Mouse (Mus musculus): ENCODE measurements around the gene Gm17720. TPM values are rescaled to one million over a fixed set of nuclear protein-coding genes. Genes with fewer than 3 reads are reported as not detected.

Gene Gm17720
- polyA plus RNA-seq (2016; fragmentation: Nextera tagmentation; extraction: Ambion mirVana): not detected in 2 replicates

DNA sequence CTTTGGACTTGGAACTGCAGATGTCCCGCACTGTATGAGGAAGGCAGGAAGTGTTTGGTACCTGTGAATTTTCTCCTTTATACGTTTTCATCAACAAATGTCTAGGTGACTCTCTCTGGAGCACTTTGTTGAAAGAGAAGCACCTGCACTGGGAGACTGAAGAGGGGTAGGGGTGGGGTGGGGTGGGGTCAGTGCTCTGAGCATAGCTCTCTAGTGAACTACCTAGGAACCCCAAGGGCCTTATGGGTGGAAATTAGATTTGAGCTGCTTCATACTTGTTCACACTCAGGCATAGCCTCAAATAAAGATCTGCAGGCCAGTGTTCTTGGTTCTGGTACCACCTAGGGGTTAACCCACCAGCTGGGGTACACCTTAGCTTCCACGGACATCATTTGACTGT, at the start of gene Gm17720:
Gm17720 (minus strand) TSS at position 101 of the 400 bp plus-strand sequence.
- no peaks in the 10 kb centered on the region for H3K36me3 ChIP-seq (replicated peaks)
- no peak within 1 kb of the TSS for H3K27ac ChIP-seq
- H3K4me1 ChIP-seq: no peaks in the 10 kb centered on the region
- 84% methylated on average over 3 of the region's 3 CpGs for WGBS
- no peaks in the 10 kb centered on the region for H3K27me3 ChIP-seq (ENCODE audit: poor library complexity, severe bottlenecking)
- DNase-seq (ENCODE audit: extremely low spot score, low spot score): no peak
- no peaks in the 10 kb centered on the region for H3K9me3 ChIP-seq
- no peak within 1 kb of the TSS for H3K4me3 ChIP-seq

DNA sequence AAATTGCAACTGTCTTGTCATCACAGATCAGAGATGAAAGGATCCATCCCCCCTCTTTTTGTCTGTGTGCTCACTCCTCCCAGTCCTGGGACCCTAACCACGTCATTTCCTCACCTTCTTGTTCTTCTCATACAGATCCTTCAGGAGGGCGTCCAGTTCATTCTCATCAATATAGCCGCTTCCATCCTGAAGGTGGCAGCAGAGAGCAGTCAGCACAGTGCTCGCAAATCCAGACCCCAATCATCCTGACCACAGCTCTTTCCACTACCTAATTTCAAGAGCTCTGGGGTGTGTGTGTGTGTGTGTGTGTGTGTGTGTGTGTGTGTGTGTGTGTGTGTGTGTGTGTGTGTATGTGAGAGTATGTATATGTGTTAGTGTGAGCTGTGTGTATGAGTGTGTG, 43.0 kb upstream of the Gm17720 start:
- Histone ChIP-seq H3K27ac (no peak overlapping the region), H3K27me3 (ENCODE audit: poor library complexity, severe bottlenecking) (no peaks in the 10 kb centered on the region), H3K4me1 (no peaks in the 10 kb centered on the region), H3K36me3 (replicated peaks) (no peaks in the 10 kb centered on the region), H3K4me3 (no peak overlapping the region), H3K9me3 (no peaks in the 10 kb centered on the region)
- under 1% methylated on average over 4 of the region's 4 CpGs for WGBS
- peak; percentile 54 for DNase-seq (ENCODE audit: extremely low spot score, low spot score)

DNA sequence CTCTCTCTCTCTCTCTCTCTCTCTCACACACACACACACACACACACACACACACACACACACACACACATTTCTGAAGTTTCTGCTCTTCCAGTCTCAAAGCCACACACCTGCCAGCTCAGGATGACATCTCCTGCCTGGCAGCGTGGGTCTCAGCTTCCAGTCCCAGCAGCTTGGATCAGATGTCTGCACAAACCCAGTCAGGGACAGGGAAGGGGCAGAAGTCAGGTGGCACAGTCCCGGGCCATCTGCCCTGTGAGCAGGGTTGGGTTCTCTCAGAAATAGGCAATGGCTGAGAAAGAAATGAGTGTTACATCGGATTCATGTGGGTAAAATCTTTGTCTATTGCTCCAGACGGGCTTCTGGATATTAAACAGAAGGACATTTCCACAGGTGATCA, 38.2 kb upstream of the Gm17720 start:
- no peaks in the 10 kb centered on the region for H3K36me3 ChIP-seq (replicated peaks)
- no peak overlapping the region for H3K27ac ChIP-seq
- WGBS: 80% methylated on average over 4 of the region's 4 CpGs
- no peaks in the 10 kb centered on the region for H3K4me1 ChIP-seq
- H3K4me3 ChIP-seq: no peak overlapping the region
- no peak for DNase-seq (ENCODE audit: extremely low spot score, low spot score)
- no peaks in the 10 kb centered on the region for H3K9me3 ChIP-seq
- H3K27me3 ChIP-seq (ENCODE audit: poor library complexity, severe bottlenecking): no peaks in the 10 kb centered on the region

DNA sequence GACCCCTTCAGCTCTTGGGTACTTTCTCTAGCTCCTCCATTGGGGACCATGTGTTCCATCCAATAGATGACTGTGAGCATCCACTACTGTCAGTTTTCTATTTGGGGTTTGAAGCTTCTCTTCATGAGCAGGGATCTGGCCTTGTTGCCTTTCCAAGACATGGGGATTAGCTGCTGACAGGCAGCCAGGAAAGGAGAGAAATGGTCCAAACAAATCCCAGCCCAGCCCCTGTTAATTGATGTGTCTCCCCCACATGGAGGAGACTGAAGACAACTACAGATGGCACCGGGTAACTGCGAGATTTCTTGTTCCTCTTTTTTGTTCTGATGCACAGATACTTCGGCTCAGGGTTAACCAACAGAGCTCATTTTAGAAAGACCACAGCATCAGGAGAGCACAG, 37.6 kb upstream of the Gm17720 start:
- Histone ChIP-seq H3K4me1 (no peaks in the 10 kb centered on the region), H3K4me3 (no peak overlapping the region), H3K36me3 (replicated peaks) (no peaks in the 10 kb centered on the region), H3K27ac (no peak overlapping the region), H3K9me3 (no peaks in the 10 kb centered on the region), H3K27me3 (ENCODE audit: poor library complexity, severe bottlenecking) (no peaks in the 10 kb centered on the region)
- 83% methylated on average over 3 of the region's 3 CpGs for WGBS
- no peak for DNase-seq (ENCODE audit: extremely low spot score, low spot score)

DNA sequence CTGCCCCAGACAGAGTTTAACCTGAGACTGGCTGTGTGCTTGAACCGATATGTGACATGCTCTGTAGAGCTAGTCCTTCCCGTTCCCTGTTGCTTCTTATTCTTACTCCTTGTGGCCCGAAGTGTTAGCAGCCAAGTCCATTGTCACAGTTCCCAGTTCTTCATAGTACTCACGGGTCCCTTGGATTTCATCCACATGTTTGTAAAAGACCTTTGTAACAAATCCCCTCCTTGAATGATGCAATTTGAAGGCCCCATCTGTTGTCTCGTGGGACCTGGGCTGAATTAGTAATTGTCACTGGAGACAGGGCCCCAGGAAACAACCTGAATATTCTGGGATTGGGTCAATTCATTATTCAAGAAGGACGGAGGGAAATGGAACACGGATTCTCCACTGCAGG, 33.0 kb upstream of the Gm17720 start:
- 80% methylated on average over 7 of the region's 7 CpGs for WGBS
- no peak for DNase-seq (ENCODE audit: extremely low spot score, low spot score)

DNA sequence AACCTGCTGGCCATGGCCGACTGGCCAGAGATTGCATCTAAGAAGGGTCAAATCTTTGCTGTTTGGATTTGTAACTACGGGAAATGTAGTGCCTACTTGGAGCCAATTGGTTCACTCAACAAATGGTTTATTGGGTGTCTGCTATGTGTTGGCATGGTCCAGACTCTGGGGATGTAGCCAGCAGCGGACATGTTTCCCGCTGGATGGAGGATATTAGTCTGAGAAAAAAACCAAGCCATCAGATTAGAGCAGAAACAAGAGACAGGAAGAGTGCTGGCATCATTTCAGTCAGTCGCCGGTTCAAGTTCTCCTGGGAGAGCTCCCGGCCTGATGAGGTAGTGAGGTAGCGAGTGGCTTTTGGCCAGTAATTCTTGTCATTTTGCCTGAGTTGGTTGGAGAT, 31.7 kb upstream of the Gm17720 start:
- H3K4me1 ChIP-seq: no peaks in the 10 kb centered on the region
- 90% methylated on average over 8 of the region's 8 CpGs for WGBS
- H3K27ac ChIP-seq: no peak overlapping the region
- no peaks in the 10 kb centered on the region for H3K36me3 ChIP-seq (replicated peaks)
- no peaks in the 10 kb centered on the region for H3K27me3 ChIP-seq (ENCODE audit: poor library complexity, severe bottlenecking)
- H3K4me3 ChIP-seq: no peak overlapping the region
- no peak for DNase-seq (ENCODE audit: extremely low spot score, low spot score)
- H3K9me3 ChIP-seq: no peaks in the 10 kb centered on the region

More for the DNA sequence above, 33.0 kb upstream of the Gm17720 start:
- Histone ChIP-seq H3K27ac (no peak overlapping the region), H3K36me3 (replicated peaks) (no peaks in the 10 kb centered on the region), H3K4me1 (no peaks in the 10 kb centered on the region), H3K9me3 (no peaks in the 10 kb centered on the region), H3K27me3 (ENCODE audit: poor library complexity, severe bottlenecking) (no peaks in the 10 kb centered on the region), H3K4me3 (no peak overlapping the region)

DNA sequence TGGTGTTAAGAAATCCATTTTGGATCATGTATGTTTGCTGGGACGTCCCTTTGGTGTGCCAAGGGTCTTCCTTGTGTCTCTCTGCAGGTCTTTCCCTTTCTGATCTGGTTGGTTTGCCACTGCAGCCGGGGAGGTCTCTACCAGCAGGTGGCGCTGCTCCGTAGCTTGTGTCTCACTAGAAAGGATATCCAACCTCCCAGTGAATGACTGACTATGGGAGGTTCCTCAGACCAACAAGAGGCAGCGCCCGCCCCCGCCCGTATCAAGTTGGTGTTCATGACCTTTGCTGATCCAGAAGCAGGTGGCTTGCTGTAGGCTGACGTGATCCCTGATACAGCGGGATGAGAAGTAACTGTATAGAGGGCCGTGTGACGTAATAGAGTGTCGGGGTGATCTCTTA, 28.0 kb upstream of the Gm17720 start:
- H3K9me3 ChIP-seq: peaks cover 3% of the 10 kb centered on the region; the same call in 1 of the 2 replicates
- H3K4me3 ChIP-seq: no peak overlapping the region
- no peaks in the 10 kb centered on the region for H3K27me3 ChIP-seq (ENCODE audit: poor library complexity, severe bottlenecking)
- peak; percentile 81 for DNase-seq (ENCODE audit: extremely low spot score, low spot score)
- H3K36me3 ChIP-seq (replicated peaks): no peaks in the 10 kb centered on the region
- WGBS: 26% methylated on average over 13 of the region's 13 CpGs
- no peak overlapping the region for H3K27ac ChIP-seq
- H3K4me1 ChIP-seq: no peaks in the 10 kb centered on the region

DNA sequence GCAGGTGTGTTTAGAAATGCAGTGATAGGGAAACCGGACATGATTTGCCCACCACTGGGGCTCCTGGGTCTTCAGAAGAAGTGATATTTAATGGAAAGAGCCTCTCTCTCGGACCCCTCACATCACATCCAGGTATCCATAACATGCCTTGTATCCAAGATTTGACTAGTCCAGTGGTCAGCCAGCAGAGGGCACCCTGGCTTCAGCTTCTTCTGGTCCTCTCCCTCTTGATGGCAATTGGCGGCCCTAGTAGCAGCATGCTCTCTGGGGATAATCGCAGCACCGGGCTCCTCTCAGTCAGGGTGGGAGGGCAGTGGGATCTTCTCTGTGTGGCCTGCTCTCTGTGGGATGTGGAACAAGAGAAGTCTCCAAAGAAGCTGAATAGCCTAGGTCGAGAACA, 17.2 kb upstream of the Gm17720 start:
- H3K4me1 ChIP-seq: no peaks in the 10 kb centered on the region
- no peaks in the 10 kb centered on the region for H3K36me3 ChIP-seq (replicated peaks)
- no peak for DNase-seq (ENCODE audit: extremely low spot score, low spot score)
- H3K4me3 ChIP-seq: no peak overlapping the region
- WGBS: 42% methylated on average over 6 of the region's 6 CpGs
- no peaks in the 10 kb centered on the region for H3K27me3 ChIP-seq (ENCODE audit: poor library complexity, severe bottlenecking)
- no peaks in the 10 kb centered on the region for H3K9me3 ChIP-seq
- no peak overlapping the region for H3K27ac ChIP-seq

DNA sequence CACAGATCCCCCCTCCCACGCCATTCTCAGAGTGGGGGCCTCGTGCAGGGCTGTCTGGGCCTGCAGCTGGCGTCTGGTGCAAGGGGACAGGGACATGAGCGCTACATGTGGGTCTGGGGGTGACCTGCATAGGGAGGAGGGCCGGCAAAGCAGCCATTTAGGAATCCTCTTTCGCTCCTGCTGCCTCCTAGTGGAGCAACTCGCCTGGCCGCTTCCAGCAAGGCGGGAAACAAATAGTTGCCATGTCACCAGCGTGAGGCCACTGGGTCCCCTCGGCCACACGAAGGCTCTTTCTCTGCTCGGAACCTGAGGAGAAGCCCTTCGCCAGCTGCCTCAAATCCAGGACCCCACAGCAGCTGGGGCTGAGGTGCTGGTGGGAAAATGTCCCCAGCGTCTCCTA, 877 bp downstream of the Gm17720 start:
- no peak for DNase-seq (ENCODE audit: extremely low spot score, low spot score)
- no peaks in the 10 kb centered on the region for H3K36me3 ChIP-seq (replicated peaks)
- H3K4me3 ChIP-seq: no peak overlapping the region
- no peaks in the 10 kb centered on the region for H3K27me3 ChIP-seq (ENCODE audit: poor library complexity, severe bottlenecking)
- no peaks in the 10 kb centered on the region for H3K4me1 ChIP-seq
- no peaks in the 10 kb centered on the region for H3K9me3 ChIP-seq
- no peak overlapping the region for H3K27ac ChIP-seq
- 89% methylated on average over 15 of the region's 15 CpGs for WGBS

DNA sequence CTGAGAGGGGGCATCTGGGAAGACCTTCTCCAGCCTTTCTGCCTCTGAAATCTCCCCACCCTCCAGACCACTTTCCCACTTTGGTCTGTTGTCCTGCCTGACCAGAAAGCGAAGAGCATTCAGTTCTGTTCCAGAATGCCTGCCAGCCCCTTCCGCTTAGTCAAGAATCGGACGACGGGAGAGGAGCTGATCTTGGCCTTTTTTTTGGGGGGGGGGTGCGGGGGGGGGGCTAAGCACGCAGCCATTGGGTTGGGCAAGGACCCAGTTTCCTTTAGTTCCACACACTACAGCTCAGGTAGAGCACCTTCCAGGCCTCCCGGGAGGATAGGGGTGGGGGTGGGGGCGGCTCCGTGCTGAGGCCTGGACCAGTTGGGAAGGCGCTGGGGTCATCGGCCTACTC, 1.6 kb downstream of the Gm17720 start, which contains the start of gene Gm21964:
Gm21964 (plus strand) TSS at position 301 of the 400 bp plus-strand sequence.
- H3K4me3 ChIP-seq: no peak within 1 kb of the TSS
- no peak for DNase-seq (ENCODE audit: extremely low spot score, low spot score)
- no peaks in the 10 kb centered on the region for H3K36me3 ChIP-seq (replicated peaks)
- WGBS: 87% methylated on average over 12 of the region's 12 CpGs
- H3K27ac ChIP-seq: no peak within 1 kb of the TSS
- H3K9me3 ChIP-seq: no peaks in the 10 kb centered on the region
- H3K27me3 ChIP-seq (ENCODE audit: poor library complexity, severe bottlenecking): no peaks in the 10 kb centered on the region
- no peaks in the 10 kb centered on the region for H3K4me1 ChIP-seq

DNA sequence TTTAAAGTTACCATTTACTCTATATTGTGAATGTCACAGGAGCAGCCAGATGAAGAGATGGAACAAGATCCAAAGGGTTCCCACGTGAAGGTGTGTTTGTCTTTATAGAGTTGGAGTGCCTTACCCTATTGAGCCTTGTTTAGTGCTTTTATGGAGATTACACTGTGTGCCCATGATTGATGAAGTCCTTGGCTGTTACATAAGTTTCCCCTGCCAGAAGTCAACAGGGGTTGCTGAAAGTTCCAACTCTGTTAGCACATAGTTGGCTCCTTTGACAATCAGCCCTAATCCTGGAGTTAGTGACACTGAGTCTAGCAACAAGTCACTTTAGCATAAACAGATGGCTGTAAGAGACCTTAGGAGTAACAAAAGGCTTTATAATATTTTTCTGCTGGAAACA, 10.7 kb downstream of the Gm17720 start:
- 57% methylated on average over 1 of the region's 1 CpGs for WGBS
- peaks cover 23% of the 10 kb centered on the region for H3K9me3 ChIP-seq
- no peaks in the 10 kb centered on the region for H3K27me3 ChIP-seq (ENCODE audit: poor library complexity, severe bottlenecking)
- peaks cover 45% of the 10 kb centered on the region for H3K36me3 ChIP-seq (replicated peaks)
- H3K4me1 ChIP-seq: no peaks in the 10 kb centered on the region
- H3K4me3 ChIP-seq: no peak overlapping the region
- no peak overlapping the region for H3K27ac ChIP-seq
- no peak for DNase-seq (ENCODE audit: extremely low spot score, low spot score)

DNA sequence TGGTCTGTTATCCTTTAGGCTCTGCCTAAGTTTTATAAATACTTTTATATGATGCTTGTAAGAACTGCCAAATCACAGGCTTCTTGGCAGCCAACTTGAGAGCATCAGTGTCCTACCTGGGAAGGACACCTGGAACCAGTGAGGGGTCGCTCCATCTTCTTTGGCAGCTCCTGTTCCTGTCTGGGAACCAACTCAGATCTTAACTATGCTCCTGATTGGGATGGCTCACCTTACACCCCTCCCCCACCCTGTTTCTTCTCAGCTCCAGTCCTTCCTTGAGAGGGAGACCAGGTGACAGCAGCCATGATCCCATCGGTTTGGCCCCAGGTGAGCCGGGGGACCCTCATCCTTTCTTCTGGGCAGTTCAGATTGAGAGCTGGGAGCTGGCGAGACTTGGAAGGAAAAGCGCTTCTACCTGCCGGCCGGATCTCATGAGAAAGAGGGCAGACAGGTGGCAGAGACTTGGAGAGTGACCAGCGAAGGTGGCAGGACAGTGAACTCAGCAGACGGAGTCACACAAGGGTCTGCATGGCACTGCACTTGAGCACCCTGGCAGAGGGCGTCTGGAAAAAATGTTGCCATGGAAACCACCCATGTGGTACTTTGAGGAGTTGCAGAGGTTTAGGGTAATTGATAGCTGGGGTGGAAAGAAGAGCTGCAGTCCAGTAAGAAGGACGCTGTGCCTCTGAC, 20.0 kb downstream of the Gm17720 start:
- WGBS: 80% methylated on average over 11 of the region's 11 CpGs
- DNase-seq (ENCODE audit: extremely low spot score, low spot score): no peak
- Histone ChIP-seq H3K36me3 (replicated peaks) (peaks cover 56% of the 10 kb centered on the region), H3K4me1 (peaks cover 23% of the 10 kb centered on the region), H3K27ac (no peak overlapping the region), H3K9me3 (peaks cover 10% of the 10 kb centered on the region; the same call in 1 of the 2 replicates), H3K27me3 (ENCODE audit: poor library complexity, severe bottlenecking) (no peaks in the 10 kb centered on the region), H3K4me3 (no peak overlapping the region)

DNA sequence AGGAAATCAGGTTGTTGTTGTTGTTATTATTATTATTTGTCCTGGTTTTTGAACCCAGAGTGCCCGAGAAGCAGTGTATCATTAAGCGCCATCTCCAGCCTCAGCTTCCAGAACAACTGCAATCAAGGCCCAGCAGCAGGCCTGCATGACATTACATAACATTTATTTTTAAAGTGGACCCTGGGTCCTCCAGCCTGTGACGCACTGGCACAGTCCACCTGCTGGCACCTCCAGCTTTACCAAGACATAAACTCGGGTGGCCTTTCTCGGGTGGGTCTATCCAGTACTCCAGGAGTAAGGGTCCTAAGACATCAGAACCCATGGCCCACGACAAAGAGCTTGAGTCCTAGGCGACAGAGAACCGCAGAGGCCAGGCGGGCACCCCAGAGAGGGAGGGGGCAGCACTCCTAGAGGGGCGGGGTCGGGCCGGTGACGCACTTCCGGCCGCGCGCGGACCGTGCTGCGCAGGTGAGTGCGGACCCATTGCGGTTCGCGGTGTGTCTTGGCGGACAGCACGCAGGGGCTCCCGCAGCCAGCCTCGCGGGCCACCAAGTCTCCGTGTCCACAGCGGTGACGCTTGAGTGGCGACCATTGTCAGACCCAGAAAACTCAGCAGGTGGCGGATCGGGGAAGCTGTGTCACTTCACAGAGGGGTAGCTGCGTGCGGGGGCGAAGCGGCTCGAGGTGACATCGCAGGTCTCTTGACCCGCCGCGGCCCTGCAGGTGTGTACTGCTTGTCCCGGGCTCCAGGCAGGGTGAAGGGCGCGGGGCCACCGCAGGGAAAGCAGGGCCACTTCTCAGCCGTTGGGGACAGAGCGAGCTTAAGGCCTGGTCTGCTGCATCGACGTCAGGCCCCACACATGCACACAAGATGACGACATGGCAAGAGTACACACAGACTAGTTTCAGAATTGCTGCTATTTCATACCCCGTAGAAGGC, 23.0 kb downstream of the Gm17720 start, which contains the start of gene Zfp612:
Zfp612 (plus strand) TSS at position 465 of the 940 bp plus-strand sequence.
- 8% methylated on average over 54 of the region's 54 CpGs for WGBS
- no peaks in the 10 kb centered on the region for H3K9me3 ChIP-seq
- peak within 1 kb of the TSS; percentile 84 for H3K27ac ChIP-seq
- H3K36me3 ChIP-seq (replicated peaks): peaks cover 27% of the 10 kb centered on the region
- H3K4me3 ChIP-seq: peak within 1 kb of the TSS; percentile 89
- no peaks in the 10 kb centered on the region for H3K27me3 ChIP-seq (ENCODE audit: poor library complexity, severe bottlenecking)
- H3K4me1 ChIP-seq: peaks cover 23% of the 10 kb centered on the region
- DNase-seq (ENCODE audit: extremely low spot score, low spot score): peak; percentile 64

Data from forebrain, embryonic 10.5 days (tissue).